Mouse (Mus musculus): ENCODE data around the gene Arhgef39. TPM values are rescaled to one million over a fixed set of nuclear protein-coding genes. Genes with fewer than 3 reads are reported as not detected.

Gene Arhgef39
- polyA plus RNA-seq, 2 experiments, result 23.4 to 37.5 TPM

DNA sequence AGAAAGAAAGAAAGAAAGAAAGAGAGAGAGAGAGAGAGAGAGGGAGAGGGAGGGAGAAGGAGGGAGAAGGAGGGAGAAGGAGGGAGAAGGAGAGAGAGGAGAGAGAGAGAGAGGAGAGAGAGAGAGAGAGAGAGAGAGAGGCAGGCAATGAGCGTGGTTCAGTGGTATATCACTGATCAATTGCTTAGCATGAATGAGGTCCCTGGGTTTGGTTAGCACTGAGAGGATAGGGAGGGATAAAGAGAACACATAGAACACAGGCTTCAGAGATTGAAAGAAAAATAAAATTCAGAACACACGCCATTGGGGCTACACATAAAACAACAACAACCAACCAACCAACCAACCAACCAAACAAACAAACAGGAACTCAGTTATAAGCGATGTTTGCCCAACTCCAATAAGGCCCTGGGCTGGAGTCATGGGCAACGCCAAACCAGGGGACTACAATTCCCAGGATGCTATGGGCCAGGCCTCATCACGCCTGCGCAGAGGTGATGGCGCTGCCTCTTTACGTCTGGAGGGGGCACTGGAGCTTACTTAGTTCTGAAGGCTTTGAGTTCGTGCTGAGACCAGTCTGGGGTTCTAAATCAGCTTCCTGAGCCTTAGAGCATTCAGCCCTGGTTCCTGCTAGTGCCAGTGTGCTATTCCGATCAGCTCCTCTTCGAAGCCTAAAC is 21.5 kb downstream of the Arhgef39 start:
- Histone ChIP-seq H3K4me3 (ENCODE audit: insufficient read depth in 1 of 2, low read depth in 2 of 2, low read length in 2 of 2) (peak overlapping the region; percentile 55 to 81), H3K9me3 (ENCODE audit: control insufficient read depth, low read length) (no peaks in the 10 kb centered on the region), H3K4me2 (ENCODE audit: low read depth) (peak overlapping the region; percentile 66), H3K4me1 (replicated peaks; ENCODE audit: control insufficient read depth in 2 of 2, insufficient read depth in 2 of 2, low read length in 1 of 2) (peaks cover 0 to 13% of the 10 kb centered on the region in 2 experiments; a peak in 2 of 4 replicates), H3K27me3 (ENCODE audit: control insufficient read depth, insufficient read depth, low read length) (no peaks in the 10 kb centered on the region), H3K9ac (replicated peaks) (peak overlapping the region; percentile 64), H3K36me3 (replicated peaks; ENCODE audit: control insufficient read depth, insufficient read depth, low read depth) (no peaks in the 10 kb centered on the region), H3K27ac (no peak overlapping the region)
- TF ChIP-seq EP300 (IDR thresholded peaks at IDR 0.05; ENCODE audit: low read depth) (no peak), CTCF (IDR thresholded peaks at IDR 0.05; ENCODE audit: low read depth) (peak; percentile 80)
- DNase-seq (ENCODE audit: low read depth in 3 of 3, low spot score in 3 of 3) (peak; percentile 77 to 83 (median 78)), ATAC-seq (ENCODE audit: insufficient read depth) (peak; percentile 89)
- WGBS (ENCODE audit: insufficient replicate concordance), result 12% methylated on average over 11 of the region's 11 CpGs

DNA sequence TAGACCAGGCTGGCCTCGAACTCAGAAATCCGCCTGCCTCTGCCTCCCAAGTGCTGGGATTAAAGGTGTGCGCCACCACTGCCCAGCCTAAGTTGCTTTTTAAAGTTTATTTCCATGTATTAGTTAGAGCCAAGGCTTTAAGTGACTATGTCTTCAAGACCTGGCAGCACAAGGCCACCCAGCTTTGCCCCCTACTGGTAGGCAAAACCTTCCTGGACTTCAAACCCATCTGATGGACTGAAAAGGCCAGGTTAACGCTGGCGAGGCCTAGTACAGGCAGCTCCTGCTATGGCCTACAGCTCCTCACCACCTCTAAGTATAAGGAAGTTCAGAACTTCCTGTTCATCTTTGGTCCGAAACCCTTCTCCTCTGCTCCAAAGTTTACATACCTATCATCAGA is 22.9 kb downstream of the Arhgef39 start:
- TF ChIP-seq EP300 (IDR thresholded peaks at IDR 0.05; ENCODE audit: low read depth), result no peak
- TF ChIP-seq CTCF (IDR thresholded peaks at IDR 0.05; ENCODE audit: low read depth), result peak; percentile 36; the same call in 1 of the 2 replicates
- Histone ChIP-seq H3K4me2 (ENCODE audit: low read depth) (no peak overlapping the region), H3K27me3 (ENCODE audit: control insufficient read depth, insufficient read depth, low read length) (no peaks in the 10 kb centered on the region), H3K9me3 (ENCODE audit: control insufficient read depth, low read length) (no peaks in the 10 kb centered on the region), H3K9ac (replicated peaks) (no peak overlapping the region), H3K4me1 (replicated peaks; ENCODE audit: control insufficient read depth in 2 of 2, insufficient read depth in 2 of 2, low read length in 1 of 2) (peaks cover 0 to 13% of the 10 kb centered on the region in 2 experiments; a peak in 2 of 4 replicates), H3K4me3 (ENCODE audit: insufficient read depth in 1 of 2, low read depth in 2 of 2, low read length in 2 of 2) (no peak overlapping the region), H3K36me3 (replicated peaks; ENCODE audit: control insufficient read depth, insufficient read depth, low read depth) (no peaks in the 10 kb centered on the region), H3K27ac (no peak overlapping the region)
- 62% methylated on average over 6 of the region's 6 CpGs for WGBS (ENCODE audit: insufficient replicate concordance)
- DNase-seq (ENCODE audit: low read depth in 3 of 3, low spot score in 3 of 3) (no peak), ATAC-seq (ENCODE audit: insufficient read depth) (no peak)

DNA sequence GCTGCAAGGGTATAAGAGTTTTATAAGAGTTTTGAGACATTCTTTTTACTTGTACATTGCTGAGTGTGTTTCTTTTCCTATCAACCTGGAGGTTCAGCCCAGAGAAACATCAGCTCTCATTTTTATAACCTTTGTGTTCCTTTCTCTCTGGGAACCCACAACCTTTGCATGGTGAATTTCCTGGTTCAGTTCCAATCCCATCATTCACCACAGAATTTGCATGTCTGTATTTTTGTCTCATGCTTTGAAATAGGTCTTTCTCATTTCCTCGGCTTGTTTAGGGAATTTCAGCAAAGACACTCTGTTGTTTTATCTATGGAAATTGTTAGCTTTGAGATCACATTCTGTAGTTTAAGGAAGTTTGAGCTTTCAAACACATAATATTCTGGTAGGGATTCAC is 25.9 kb downstream of the Arhgef39 start:
- no peak for DNase-seq (ENCODE audit: low read depth in 3 of 3, low spot score in 3 of 3)
- Histone ChIP-seq H3K9me3 (ENCODE audit: control insufficient read depth, low read length) (no peaks in the 10 kb centered on the region), H3K4me2 (ENCODE audit: low read depth) (no peak overlapping the region), H3K9ac (replicated peaks) (no peak overlapping the region), H3K4me1 (replicated peaks; ENCODE audit: control insufficient read depth in 2 of 2, insufficient read depth in 2 of 2, low read length in 1 of 2) (peaks cover 0 to 6% of the 10 kb centered on the region in 2 experiments; a peak in 2 of 4 replicates), H3K36me3 (replicated peaks; ENCODE audit: control insufficient read depth, insufficient read depth, low read depth) (no peaks in the 10 kb centered on the region), H3K27me3 (ENCODE audit: control insufficient read depth, insufficient read depth, low read length) (no peaks in the 10 kb centered on the region), H3K27ac (no peak overlapping the region), H3K4me3 (ENCODE audit: insufficient read depth in 1 of 2, low read depth in 2 of 2, low read length in 2 of 2) (no peak overlapping the region)
- 43% methylated on average over 1 of the region's 1 CpGs for WGBS (ENCODE audit: insufficient replicate concordance)
- ATAC-seq (ENCODE audit: insufficient read depth), result no peak
- no peak for TF ChIP-seq EP300 (IDR thresholded peaks at IDR 0.05; ENCODE audit: low read depth)
- no peak for TF ChIP-seq CTCF (IDR thresholded peaks at IDR 0.05; ENCODE audit: low read depth)

DNA sequence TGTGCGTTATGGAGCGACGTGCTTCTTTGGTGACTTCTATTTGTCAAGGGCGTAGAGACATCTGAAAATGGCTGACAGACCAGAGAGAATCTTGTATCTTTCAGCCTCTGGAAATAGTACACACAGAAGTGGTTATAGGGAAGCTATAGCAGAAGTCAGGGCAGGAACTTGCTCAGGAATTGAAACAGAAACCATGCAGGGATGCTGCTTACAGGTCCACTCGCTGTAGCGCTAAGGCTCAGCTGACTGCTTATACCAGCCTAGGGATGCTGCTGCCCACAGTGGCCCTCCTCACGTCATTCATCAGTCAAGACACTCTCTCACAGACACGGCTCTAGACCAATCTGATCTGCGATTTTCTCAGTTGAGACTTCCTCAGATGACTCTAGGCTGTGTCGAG is 29.2 kb downstream of the Arhgef39 start:
- no peaks in the 10 kb centered on the region for H3K36me3 ChIP-seq (replicated peaks; ENCODE audit: control insufficient read depth, insufficient read depth, low read depth)
- no peak for ATAC-seq (ENCODE audit: insufficient read depth)
- 75% methylated on average over 10 of the region's 10 CpGs for WGBS (ENCODE audit: insufficient replicate concordance)
- TF ChIP-seq EP300 (IDR thresholded peaks at IDR 0.05; ENCODE audit: low read depth), result no peak
- no peak for TF ChIP-seq CTCF (IDR thresholded peaks at IDR 0.05; ENCODE audit: low read depth)
- DNase-seq (ENCODE audit: low read depth in 3 of 3, low spot score in 3 of 3), result no peak
- H3K27ac ChIP-seq, result no peak overlapping the region
- no peak overlapping the region for H3K9ac ChIP-seq (replicated peaks)
- H3K4me1 ChIP-seq (replicated peaks; ENCODE audit: control insufficient read depth in 2 of 2, insufficient read depth in 2 of 2, low read length in 1 of 2), result no peaks in the 10 kb centered on the region
- no peaks in the 10 kb centered on the region for H3K27me3 ChIP-seq (ENCODE audit: control insufficient read depth, insufficient read depth, low read length)
- H3K9me3 ChIP-seq (ENCODE audit: control insufficient read depth, low read length), result no peaks in the 10 kb centered on the region
- H3K4me3 ChIP-seq (ENCODE audit: insufficient read depth in 1 of 2, low read depth in 2 of 2, low read length in 2 of 2), result no peak overlapping the region
- no peak overlapping the region for H3K4me2 ChIP-seq (ENCODE audit: low read depth)

DNA sequence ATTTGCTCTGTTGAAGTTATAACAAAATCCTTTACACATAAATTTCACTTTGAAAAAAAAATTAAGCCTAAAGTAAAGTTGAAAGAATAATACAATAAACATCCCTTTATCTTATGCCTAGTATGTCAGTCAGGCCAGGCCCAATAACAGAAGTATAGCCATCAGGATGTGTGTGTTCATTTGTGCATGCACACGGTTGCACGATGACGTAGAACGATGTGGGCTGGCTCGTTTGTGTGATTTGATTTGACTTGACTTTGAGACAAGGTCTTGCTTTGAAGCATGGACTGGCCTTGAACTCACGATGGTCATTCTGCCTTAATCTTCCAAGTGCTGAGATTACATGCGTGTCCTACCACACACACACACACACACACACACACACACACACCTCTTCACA is 32.6 kb downstream of the Arhgef39 start:
- no peak for ATAC-seq (ENCODE audit: insufficient read depth)
- no peak overlapping the region for H3K27ac ChIP-seq
- no peak overlapping the region for H3K4me3 ChIP-seq (ENCODE audit: insufficient read depth in 1 of 2, low read depth in 2 of 2, low read length in 2 of 2)
- no peak for DNase-seq (ENCODE audit: low read depth in 3 of 3, low spot score in 3 of 3)
- no peaks in the 10 kb centered on the region for H3K9me3 ChIP-seq (ENCODE audit: control insufficient read depth, low read length)
- H3K9ac ChIP-seq (replicated peaks), result no peak overlapping the region
- no peaks in the 10 kb centered on the region for H3K4me1 ChIP-seq (replicated peaks; ENCODE audit: control insufficient read depth in 2 of 2, insufficient read depth in 2 of 2, low read length in 1 of 2)
- no peak overlapping the region for H3K4me2 ChIP-seq (ENCODE audit: low read depth)
- TF ChIP-seq EP300 (IDR thresholded peaks at IDR 0.05; ENCODE audit: low read depth) (no peak), CTCF (IDR thresholded peaks at IDR 0.05; ENCODE audit: low read depth) (no peak)
- no peaks in the 10 kb centered on the region for H3K36me3 ChIP-seq (replicated peaks; ENCODE audit: control insufficient read depth, insufficient read depth, low read depth)
- no peaks in the 10 kb centered on the region for H3K27me3 ChIP-seq (ENCODE audit: control insufficient read depth, insufficient read depth, low read length)
- 73% methylated on average over 7 of the region's 7 CpGs for WGBS (ENCODE audit: insufficient replicate concordance)

Data from liver, embryonic 14.5 days (tissue).